Mouse (Mus musculus) midbrain, embryonic 11.5 days (tissue): ENCODE data around the gene Pcyt1a. TPM values are rescaled to one million over a fixed set of nuclear protein-coding genes. Genes with fewer than 3 reads are reported as not detected.

Experiments
- ATAC-seq: fragments of 200-750 bp; cut with Nextera tagmentation; 2 replicates; pipeline ENCODE4 v1.8.0; 2017; ENCODE audit warnings: moderate TSS enrichment, moderate library complexity; ENCODE audit not compliant: low FRiP score
- DNase-seq: peaks from one replicate; pipeline ENCODE4 v3.0.0; 2015; ENCODE audit warnings: low spot score; ENCODE audit errors: missing footprints
- H3K27ac ChIP-seq: fragments of 300-500 bp; sonication (generic); 2 replicates; pipeline ENCODE4 v1.5.1; 2014; ENCODE audit warnings: low read depth, low read length
- H3K27me3 ChIP-seq: fragments of 300-500 bp; sonication (generic); 2 replicates; pipeline ENCODE4 v1.6.1; 2014; ENCODE audit warnings: mild to moderate bottlenecking, low read length, moderate library complexity, mixed read lengths; ENCODE audit not compliant: control insufficient read depth, insufficient read depth
- H3K36me3 ChIP-seq: fragments of 300-500 bp; sonication (generic); 2 replicates; pipeline ENCODE4 v1.6.1; 2014; ENCODE audit warnings: mild to moderate bottlenecking, low read length, moderate library complexity, mixed read lengths; ENCODE audit not compliant: control insufficient read depth, insufficient read depth
- H3K4me1 ChIP-seq: fragments of 300-500 bp; sonication (generic); 2 replicates; pipeline ENCODE4 v1.6.1; 2014; ENCODE audit warnings: low read length; ENCODE audit not compliant: control insufficient read depth, insufficient read depth
- H3K4me2 ChIP-seq: fragments of 300-500 bp; sonication (generic); 2 replicates; pipeline ENCODE4 v1.6.1; 2014; ENCODE audit warnings: mild to moderate bottlenecking, moderate library complexity
- H3K4me3 ChIP-seq: fragments of 300-500 bp; sonication (generic); 2 replicates; pipeline ENCODE4 v1.5.1; 2014; ENCODE audit warnings: low read depth, low read length
- H3K9ac ChIP-seq: fragments of 300-500 bp; sonication (generic); 2 replicates; pipeline ENCODE4 v1.6.1; 2014; ENCODE audit warnings: low read length
- H3K9me3 ChIP-seq: fragments of 300-500 bp; sonication (generic); 2 replicates; pipeline ENCODE4 v1.6.1; 2016; ENCODE audit warnings: low read length; ENCODE audit not compliant: control insufficient read depth
- WGBS: fragments of 180-500 bp; shearing (Covaris S2); extraction: QIAGEN DNeasy Blood & Tissue Kit; methylation state at CpG from one replicate; pipeline ENCODE4 v1.1.7; 2014; 5-methylcytosine and 5-hydroxymethylcytosine counted together
- polyA plus RNA-seq: library from polyadenylated mRNA; unstranded; fragments of >200 nt; fragmentation: Nextera tagmentation; extraction: Ambion mirVana; gene quantifications from 2 replicates; pipeline ENCODE4 v1.2.1, GENCODE M21; 2014

Gene Pcyt1a
- polyA plus RNA-seq, 1 experiment from 2014 or later = 41.6 TPM

DNA sequence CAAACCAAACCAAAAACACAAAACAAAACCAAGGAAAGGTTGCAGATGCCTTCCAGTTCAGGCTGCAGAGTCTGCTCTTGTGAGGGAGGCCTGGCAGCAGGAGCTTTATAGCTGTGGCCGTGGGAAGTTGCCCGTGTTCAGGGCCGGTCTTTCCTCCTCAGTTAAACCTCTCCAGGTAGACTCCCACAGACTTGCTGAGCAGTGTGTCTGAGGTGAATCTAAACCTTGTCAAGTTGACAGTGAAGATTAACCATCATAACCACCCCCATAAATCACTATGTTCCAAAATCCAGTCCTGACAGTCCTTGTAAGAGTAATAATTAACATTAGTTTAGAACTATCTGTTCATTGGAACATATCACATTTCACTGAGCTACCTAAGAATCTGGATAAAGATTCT, 3.2 kb upstream of the Pcyt1a start:
- Histone ChIP-seq H3K27me3 (no peaks in the 10 kb centered on the region), H3K9ac (no peak overlapping the region), H3K4me1 (peaks cover 8% of the 10 kb centered on the region), H3K9me3 (no peaks in the 10 kb centered on the region), H3K36me3 (no peaks in the 10 kb centered on the region), H3K27ac (no peak overlapping the region), H3K4me2 (no peak overlapping the region), H3K4me3 (no peak overlapping the region)
- 93% methylated on average over 3 of the region's 3 CpGs for WGBS
- DNase-seq (no peak), ATAC-seq (no peak)

DNA sequence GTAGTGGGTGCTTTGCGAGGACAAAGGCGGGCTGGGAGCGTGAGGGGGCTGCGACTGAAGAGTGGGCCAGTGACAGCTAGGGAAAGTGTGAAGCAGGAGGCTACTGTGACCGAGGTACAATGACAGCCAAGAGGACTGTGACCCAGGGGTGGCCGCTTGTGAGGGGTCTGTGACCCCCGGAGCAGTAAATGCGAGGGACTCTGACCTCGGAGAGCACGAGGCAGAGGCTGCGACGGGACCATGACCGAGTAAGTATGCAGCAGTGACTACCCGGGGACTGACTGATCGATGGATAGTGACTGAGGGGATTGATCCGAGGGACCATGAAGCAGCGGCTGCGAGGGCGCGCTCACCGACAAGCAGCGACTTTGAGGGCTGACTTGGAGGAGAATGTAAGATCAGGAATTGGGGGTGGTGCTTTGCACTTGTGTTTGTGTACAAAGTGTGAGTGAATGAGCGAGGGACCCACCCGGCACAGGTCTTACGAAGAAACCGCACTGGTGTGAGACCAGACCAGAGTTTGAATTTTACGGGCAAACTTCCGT, 398 bp downstream of the Pcyt1a start:
- DNase-seq (no peak), ATAC-seq (peak; percentile 86; the same call in 1 of the 2 replicates)
- Histone ChIP-seq H3K9me3 (no peaks in the 10 kb centered on the region), H3K4me1 (peaks cover 8% of the 10 kb centered on the region), H3K36me3 (no peaks in the 10 kb centered on the region), H3K27ac (peak overlapping the region; percentile 72; the same call in 1 of the 2 replicates), H3K27me3 (no peaks in the 10 kb centered on the region), H3K4me3 (peak overlapping the region; percentile 73), H3K4me2 (peak overlapping the region; percentile 91), H3K9ac (peak overlapping the region; percentile 70)
- WGBS = 1% methylated on average over 28 of the region's 28 CpGs

- Histone ChIP-seq H3K27ac (no peak overlapping the region), H3K9me3 (no peaks in the 10 kb centered on the region), H3K4me1 (peaks cover 8% of the 10 kb centered on the region), H3K4me2 (peak overlapping the region; percentile 91; the same call in 1 of the 2 replicates), H3K27me3 (no peaks in the 10 kb centered on the region), H3K36me3 (no peaks in the 10 kb centered on the region), H3K4me3 (no peak overlapping the region), H3K9ac (no peak overlapping the region)
- DNase-seq (no peak), ATAC-seq (no peak)
- 84% methylated on average over 1 of the region's 1 CpGs for WGBS
Measured at GRCm38 (mm10) chr16:32431926-32432325, 1.2 kb downstream of the Pcyt1a start.

DNA sequence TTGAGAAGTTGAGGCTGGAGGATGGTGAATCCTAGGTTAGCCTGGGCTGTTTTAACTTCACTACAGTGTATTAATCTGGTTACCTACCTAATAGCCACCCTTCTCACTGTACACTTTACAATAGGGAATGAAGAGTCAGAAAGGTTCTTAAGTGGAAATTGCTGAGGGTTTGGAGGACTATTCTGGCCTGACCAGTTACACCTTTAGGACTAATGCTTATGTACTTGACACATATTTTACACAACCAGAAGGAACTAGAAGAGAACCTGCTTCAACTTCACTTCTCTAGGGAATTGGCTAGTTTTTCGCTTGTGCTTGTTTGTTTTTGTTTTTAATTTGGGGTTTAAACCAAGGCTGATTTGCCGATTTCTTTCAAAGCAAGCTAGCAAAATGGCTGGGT, 2.4 kb downstream of the Pcyt1a start:
- H3K27me3 ChIP-seq = no peaks in the 10 kb centered on the region
- 90% methylated on average over 2 of the region's 2 CpGs for WGBS
- no peak overlapping the region for H3K4me3 ChIP-seq
- no peak overlapping the region for H3K4me2 ChIP-seq
- H3K36me3 ChIP-seq = no peaks in the 10 kb centered on the region
- H3K4me1 ChIP-seq = peaks cover 8% of the 10 kb centered on the region
- DNase-seq = no peak
- H3K27ac ChIP-seq = no peak overlapping the region
- ATAC-seq = no peak
- no peaks in the 10 kb centered on the region for H3K9me3 ChIP-seq
- no peak overlapping the region for H3K9ac ChIP-seq

DNA sequence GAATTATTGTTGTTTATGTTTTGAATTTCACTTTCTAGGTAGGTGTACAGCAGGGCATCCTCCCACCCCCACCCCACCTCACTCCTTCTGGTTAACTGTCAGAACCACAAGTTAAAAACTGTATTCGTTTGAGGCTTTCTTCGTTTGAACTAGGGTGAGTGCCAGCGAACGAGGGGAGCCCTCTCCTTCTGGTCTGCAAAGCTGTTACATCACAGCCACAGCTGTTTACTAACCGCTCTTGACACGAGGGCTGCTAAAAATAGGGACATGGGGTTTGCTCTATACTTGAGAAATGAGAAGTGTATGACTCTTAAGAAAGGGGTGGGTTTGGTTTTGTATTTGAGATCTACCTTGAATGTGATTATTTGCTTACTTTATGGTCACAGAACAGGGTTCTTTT, 3.3 kb downstream of the Pcyt1a start:
- H3K4me2 ChIP-seq = no peak overlapping the region
- no peak overlapping the region for H3K27ac ChIP-seq
- H3K27me3 ChIP-seq = no peaks in the 10 kb centered on the region
- 64% methylated on average over 6 of the region's 6 CpGs for WGBS
- DNase-seq (no peak), ATAC-seq (no peak)
- H3K4me3 ChIP-seq = no peak overlapping the region
- H3K9me3 ChIP-seq = no peaks in the 10 kb centered on the region
- no peaks in the 10 kb centered on the region for H3K36me3 ChIP-seq
- H3K9ac ChIP-seq = no peak overlapping the region
- H3K4me1 ChIP-seq = peaks cover 8% of the 10 kb centered on the region

DNA sequence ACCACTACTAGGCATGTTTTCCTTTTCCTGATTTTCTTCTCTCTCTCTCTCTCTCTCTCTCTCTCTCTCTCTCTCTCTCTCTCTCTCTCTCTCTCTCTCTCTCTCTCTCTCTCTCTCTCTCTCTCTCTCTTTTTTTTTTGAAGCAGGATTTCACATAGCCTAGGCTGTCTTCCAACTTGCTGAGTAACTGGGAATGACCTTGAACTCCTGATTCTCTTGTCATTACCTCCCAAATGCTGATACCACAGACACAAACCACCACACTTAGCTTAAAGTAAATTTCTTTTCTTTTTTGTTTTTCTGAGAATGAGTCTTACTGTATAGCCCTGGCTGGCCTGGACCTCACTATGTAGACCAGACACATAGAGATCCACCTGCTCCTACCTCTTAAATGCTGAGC, 4.0 kb downstream of the Pcyt1a start:
- ATAC-seq = no peak
- no peaks in the 10 kb centered on the region for H3K27me3 ChIP-seq
- no peak overlapping the region for H3K27ac ChIP-seq
- H3K9me3 ChIP-seq = no peaks in the 10 kb centered on the region
- H3K4me1 ChIP-seq = peaks cover 8% of the 10 kb centered on the region
- H3K36me3 ChIP-seq = no peaks in the 10 kb centered on the region
- H3K9ac ChIP-seq = no peak overlapping the region
- no peak overlapping the region for H3K4me2 ChIP-seq
- no peak overlapping the region for H3K4me3 ChIP-seq
- no peak for DNase-seq

DNA sequence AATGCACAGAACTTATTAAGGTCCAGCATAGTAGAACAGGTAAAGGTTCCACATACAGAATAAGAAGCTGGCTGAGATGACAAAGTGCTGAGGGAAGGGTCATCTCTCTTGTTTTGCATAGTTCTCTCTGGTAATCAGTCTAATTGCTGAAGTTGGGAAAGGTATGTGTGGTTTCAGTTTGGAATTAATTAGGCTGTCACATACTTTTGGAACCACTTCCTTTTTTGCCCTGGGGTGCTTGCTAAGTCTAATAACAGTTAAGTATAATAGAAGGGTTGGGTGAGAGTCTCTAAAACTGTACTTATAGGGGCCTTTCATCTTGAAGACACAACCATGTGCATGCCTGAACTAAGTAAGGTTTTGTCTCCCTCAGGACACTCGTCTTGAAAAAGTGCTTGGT, 5.9 kb downstream of the Pcyt1a start:
- H3K4me2 ChIP-seq = no peak overlapping the region
- 79% methylated on average over 1 of the region's 1 CpGs for WGBS
- H3K27ac ChIP-seq = no peak overlapping the region
- no peaks in the 10 kb centered on the region for H3K27me3 ChIP-seq
- H3K4me1 ChIP-seq = peaks cover 2% of the 10 kb centered on the region
- H3K36me3 ChIP-seq = no peaks in the 10 kb centered on the region
- ATAC-seq = no peak
- no peaks in the 10 kb centered on the region for H3K9me3 ChIP-seq
- DNase-seq = no peak
- H3K4me3 ChIP-seq = no peak overlapping the region
- H3K9ac ChIP-seq = no peak overlapping the region

- H3K4me2 ChIP-seq = no peak overlapping the region
- DNase-seq = no peak
- no peaks in the 10 kb centered on the region for H3K4me1 ChIP-seq
- H3K9ac ChIP-seq = no peak overlapping the region
- no peaks in the 10 kb centered on the region for H3K27me3 ChIP-seq
- no peaks in the 10 kb centered on the region for H3K36me3 ChIP-seq
- H3K4me3 ChIP-seq = no peak overlapping the region
- 98% methylated on average over 1 of the region's 1 CpGs for WGBS
- H3K27ac ChIP-seq = no peak overlapping the region
- ATAC-seq = no peak
- no peaks in the 10 kb centered on the region for H3K9me3 ChIP-seq
Measured at GRCm38 (mm10) chr16:32437266-32437665, 6.5 kb downstream of the Pcyt1a start.

GRCm38 (mm10) chr16:32441432-32441831, 10.7 kb downstream of the Pcyt1a start:
- no peak for ATAC-seq
- H3K4me3 ChIP-seq = no peak overlapping the region
- no peaks in the 10 kb centered on the region for H3K9me3 ChIP-seq
- H3K27me3 ChIP-seq = no peaks in the 10 kb centered on the region
- H3K4me1 ChIP-seq = no peaks in the 10 kb centered on the region
- H3K27ac ChIP-seq = no peak overlapping the region
- no peak for DNase-seq
- no peak overlapping the region for H3K9ac ChIP-seq
- 94% methylated on average over 3 of the region's 3 CpGs for WGBS
- H3K36me3 ChIP-seq = no peaks in the 10 kb centered on the region
- no peak overlapping the region for H3K4me2 ChIP-seq
